Mouse (Mus musculus) liver, adult (tissue): ENCODE results near the gene Immp1l.

Source experiments
- GATA4 ChIP-seq: IDR thresholded peaks from 2 replicates; pipeline ENCODE4 v1.6.1; 2014; ENCODE audit warnings: mild to moderate bottlenecking, low read length; ENCODE audit not compliant: insufficient replicate concordance

Immp1l gene

DNA sequence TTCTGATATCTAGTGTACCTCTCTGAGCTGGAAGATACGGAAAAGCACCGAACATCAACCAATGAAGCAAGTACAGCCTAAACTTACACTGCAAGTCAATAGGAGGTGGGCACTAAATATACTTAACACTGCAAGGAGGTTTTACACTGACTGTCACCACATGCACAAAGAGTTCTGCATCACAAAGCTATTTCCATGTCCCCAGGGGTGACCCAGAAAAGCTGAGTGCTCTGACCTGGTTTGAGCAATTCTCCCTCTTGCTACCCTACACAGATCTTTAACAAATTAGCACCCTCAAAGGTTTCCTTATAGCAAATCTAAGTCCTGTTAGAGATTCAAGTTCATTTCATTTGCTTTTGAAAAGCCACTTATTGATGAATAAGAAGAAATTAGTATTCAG, 73.6 kb downstream of the Immp1l start:
- no peak for TF ChIP-seq GATA4

DNA sequence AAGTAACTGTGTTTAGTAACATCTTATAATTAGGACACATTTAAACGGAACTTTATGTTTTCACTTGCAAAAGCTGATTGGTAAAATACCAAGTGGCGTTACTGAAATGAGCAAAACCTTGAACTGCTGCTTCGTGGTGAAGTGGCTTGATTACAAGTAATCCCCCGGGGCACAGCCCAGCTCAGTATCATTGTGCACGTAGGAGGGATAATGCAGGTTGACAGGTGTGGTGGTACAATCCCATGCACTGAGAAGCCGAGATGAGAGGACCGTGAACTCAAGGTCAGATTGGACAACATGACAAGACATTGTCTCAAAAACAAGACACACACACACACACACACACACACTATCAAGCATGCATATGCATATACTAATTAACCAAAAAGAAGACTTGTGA, 80.8 kb downstream of the Immp1l start:
- TF ChIP-seq GATA4 = no peak

DNA sequence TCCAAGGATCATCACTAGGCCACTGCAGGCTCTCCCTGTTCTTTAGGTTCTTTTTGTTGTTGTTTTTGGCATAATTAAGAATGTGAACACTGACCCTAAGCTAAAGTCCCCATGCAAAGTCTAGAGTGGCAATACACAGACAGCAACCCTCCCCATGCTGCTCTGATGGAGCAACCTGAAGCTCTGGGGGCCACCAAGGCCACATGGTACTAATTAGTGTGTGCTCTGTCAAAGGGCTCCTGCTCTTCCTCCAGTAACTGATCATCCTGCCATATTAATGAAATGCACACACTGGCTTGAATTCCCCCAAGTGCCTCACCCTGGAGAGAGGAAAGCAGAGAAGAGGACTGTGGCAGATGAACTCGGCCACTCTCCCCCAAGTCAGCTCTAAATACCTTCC, 82.7 kb downstream of the Immp1l start:
- TF ChIP-seq GATA4 = no peak

- no peak for TF ChIP-seq GATA4
These were observed 83.6 kb downstream of the Immp1l start for GRCm38 (mm10) chr2:105987999-105988398.

DNA sequence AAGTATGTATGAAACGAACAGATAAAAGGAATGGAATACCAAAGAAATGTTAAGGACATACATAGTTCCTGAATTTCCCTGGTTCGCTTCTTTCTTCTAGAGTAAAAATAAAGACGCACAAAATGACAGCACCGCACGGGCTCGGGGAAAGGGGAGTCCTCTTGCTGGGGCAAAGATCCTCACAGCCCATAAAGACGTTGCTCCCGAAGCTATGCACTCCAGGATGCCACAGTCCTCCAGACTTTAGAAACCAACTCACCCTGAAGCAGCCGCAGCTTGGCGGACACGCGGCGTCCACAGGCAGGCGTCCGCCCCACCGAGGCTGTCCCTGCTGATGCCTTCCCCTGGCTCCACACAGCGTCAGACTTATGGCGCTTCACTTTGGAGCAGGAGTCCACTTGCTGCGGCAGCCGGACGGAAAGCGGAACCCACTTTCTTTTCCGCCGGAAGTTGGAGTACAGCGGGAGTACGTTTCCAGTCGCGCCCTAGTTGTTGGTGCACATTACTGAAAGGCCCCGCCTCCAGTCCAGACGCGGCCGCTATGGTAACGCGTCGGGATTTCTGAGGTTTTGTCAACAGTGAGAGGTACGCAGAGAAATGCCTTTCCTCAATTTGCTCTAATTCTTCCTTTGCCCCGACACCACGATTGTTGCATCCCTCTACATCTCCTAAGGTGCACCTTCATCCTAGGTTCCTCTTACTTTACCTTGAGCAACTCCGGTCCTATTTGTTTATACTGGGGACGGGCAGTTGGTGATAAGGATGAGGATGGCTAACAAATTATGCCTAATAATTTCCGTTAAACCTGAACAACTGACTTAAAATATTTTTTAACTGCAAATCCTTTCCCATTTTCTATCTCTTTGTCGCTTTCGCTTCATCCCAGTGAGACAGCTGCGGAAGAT, 98.6 kb downstream of the Immp1l start, which contains the start of gene Dnajc24:
Dnajc24 (minus strand) TSS at position 715 of the 905 bp plus-strand sequence.
- no peak; the same call in 1 of the 2 replicates for TF ChIP-seq GATA4

DNA sequence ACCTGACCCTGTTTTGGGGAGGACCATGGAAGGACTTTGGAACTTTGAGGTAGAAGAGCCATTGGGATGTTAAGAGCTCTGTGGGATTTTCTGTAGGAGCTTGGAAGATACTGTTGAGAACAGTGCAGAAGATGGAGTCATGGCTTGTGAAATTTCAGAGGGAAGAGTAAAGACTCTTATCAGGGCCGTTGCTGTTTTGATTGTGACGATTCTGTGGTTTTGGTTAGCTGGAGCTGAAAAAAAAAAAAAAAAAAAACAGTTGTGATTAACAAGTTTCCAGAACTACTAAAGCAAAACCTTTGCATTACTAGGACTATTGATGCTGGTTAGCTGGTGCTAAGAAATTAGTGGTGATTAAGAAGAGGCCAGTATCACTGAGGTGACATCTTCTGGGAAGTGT, 104.0 kb downstream of the Immp1l start:
- no peak for TF ChIP-seq GATA4
